8 mouse cellular contexts compared by ENCODE assay signal in genomic region chr15:77955440-77956403, GRCm38 (mm10). TPM values are rescaled to one million over a fixed set of nuclear protein-coding genes. Genes with fewer than 3 reads are reported as not detected.
DNase-seq lines count a peak whose midpoint lies in the region; ATAC-seq lines count a peak whose summit lies in the region.

No protein-coding gene starts in this region.

- H3K27me3 ChIP-seq in heart, embryonic 16.5 days (ENCODE audit: control insufficient read depth, insufficient read depth, low read length) = peaks cover 18% of the 10 kb centered on the region
- peaks cover 15% of the 10 kb centered on the region for H3K27me3 ChIP-seq in intestine, embryonic 14.5 days (replicated peaks; ENCODE audit: control insufficient read depth, insufficient read depth, low read length)
- peaks cover 9% of the 10 kb centered on the region for H3K27me3 ChIP-seq in midbrain, embryonic 11.5 days (ENCODE audit: control insufficient read depth, insufficient read depth, low read length)

- H3K9me3 ChIP-seq in heart, embryonic 16.5 days (replicated peaks; ENCODE audit: control insufficient read depth, low read length) = no peaks in the 10 kb centered on the region
- H3K9me3 ChIP-seq in intestine, embryonic 14.5 days (ENCODE audit: control insufficient read depth, low read length) = no peaks in the 10 kb centered on the region
- no peaks in the 10 kb centered on the region for H3K9me3 ChIP-seq in midbrain, embryonic 11.5 days (ENCODE audit: control insufficient read depth, low read length)

- H3K36me3 ChIP-seq in heart, embryonic 16.5 days (ENCODE audit: control insufficient read depth, insufficient read depth) = peaks cover 23% of the 10 kb centered on the region
- H3K36me3 ChIP-seq in intestine, embryonic 14.5 days (ENCODE audit: control insufficient read depth, insufficient read depth, low read length) = peaks cover 27% of the 10 kb centered on the region
- peaks cover 12% of the 10 kb centered on the region for H3K36me3 ChIP-seq in midbrain, embryonic 11.5 days (ENCODE audit: control insufficient read depth, insufficient read depth, low read length)

- no peak overlapping the region for H3K27ac ChIP-seq in heart, embryonic 16.5 days (ENCODE audit: low read length)
- H3K27ac ChIP-seq in intestine, embryonic 14.5 days (ENCODE audit: low read depth) = no peak overlapping the region
- H3K27ac ChIP-seq in midbrain, embryonic 11.5 days (ENCODE audit: low read depth, low read length) = no peak overlapping the region

- 0 out of 2 replicates have a peak, but pooled peaks have one; percentile 2 for ATAC-seq in heart, embryonic 16.5 days (replicated peaks; ENCODE audit: extremely low read depth, insufficient read depth, low FRiP score)
- ATAC-seq in intestine, embryonic 14.5 days (replicated peaks; ENCODE audit: low FRiP score, low TSS enrichment, low read depth) = peak; percentile 48
- peak; percentile 56 for ATAC-seq in midbrain, embryonic 11.5 days (ENCODE audit: low FRiP score)

- 0 out of 2 replicates have a peak overlapping the region, but pooled peaks have one; percentile 31 for H3K9ac ChIP-seq in heart, embryonic 16.5 days (ENCODE audit: low read length)
- peak overlapping the region; percentile 37 for H3K9ac ChIP-seq in intestine, embryonic 14.5 days (ENCODE audit: low read length)
- peak overlapping the region; percentile 62 for H3K9ac ChIP-seq in midbrain, embryonic 11.5 days (ENCODE audit: low read length)

- intact Hi-C loops in heart, postnatal 25 days (cut with DNase I) = no loop called here

- peak overlapping the region; percentile 62 for H3K4me2 ChIP-seq in heart, embryonic 16.5 days (ENCODE audit: low read depth, low read length)
- H3K4me2 ChIP-seq in intestine, embryonic 14.5 days (ENCODE audit: low read length) = peak overlapping the region; percentile 68
- H3K4me2 ChIP-seq in midbrain, embryonic 11.5 days = peak overlapping the region; percentile 72

- H3K4me1 ChIP-seq in heart, embryonic 16.5 days (ENCODE audit: control insufficient read depth, insufficient read depth, low read length) = peaks cover 6% of the 10 kb centered on the region
- H3K4me1 ChIP-seq in intestine, embryonic 14.5 days (replicated peaks; ENCODE audit: control insufficient read depth, insufficient read depth, low read length) = peaks cover 6% of the 10 kb centered on the region; the same call in 1 of the 2 replicates
- peaks cover 16% of the 10 kb centered on the region for H3K4me1 ChIP-seq in midbrain, embryonic 11.5 days (ENCODE audit: control insufficient read depth, insufficient read depth, low read length)

- peak overlapping the region; percentile 42 for H3K4me3 ChIP-seq in heart, embryonic 16.5 days (ENCODE audit: low read length)
- peak overlapping the region; percentile 50 for H3K4me3 ChIP-seq in intestine, embryonic 14.5 days (ENCODE audit: low read depth, low read length)
- peak overlapping the region; percentile 51 for H3K4me3 ChIP-seq in midbrain, embryonic 11.5 days (ENCODE audit: low read depth, low read length)

- no peak for DNase-seq in heart, postnatal 25 days (ENCODE audit: low spot score)
- DNase-seq in ZHBTc4 (ENCODE audit: low read depth, low spot score) = peak; percentile 56
- peak; percentile 40 for DNase-seq in embryo, embryonic 9.5 days (ENCODE audit: extremely low spot score)
- DNase-seq in intestine, embryonic 14.5 days (ENCODE audit: low spot score) = peak; percentile 68
- DNase-seq in midbrain, embryonic 11.5 days (ENCODE audit: low spot score, missing footprints) = peak; percentile 84
- peak; percentile 24 for DNase-seq in testis, postnatal 14 days (ENCODE audit: low spot score)
- no peak for DNase-seq in urinary bladder, postnatal 25 days (ENCODE audit: low spot score)

- WGBS in heart, embryonic 16.5 days = 10% methylated on average over 52 of the region's 52 CpGs
- 10% methylated on average over 52 of the region's 52 CpGs for WGBS in intestine, embryonic 14.5 days
- whole genome bisulfite sequencing in midbrain, embryonic 11.5 days = 11% methylated on average over 52 of the region's 52 CpGs

RNA-seq across cellular contexts. Expression of gene Foxred2, which starts 0.8 kb away (rescaled TPM):
- 0.76 and 1.0 TPM in 2 replicates for polyA plus RNA-seq in heart, embryonic 16.5 days (2015; fragmentation: Nextera tagmentation; extraction: Ambion mirVana)
- under 1 TPM; 0.34 to 0.42 TPM for total RNA-seq in heart, postnatal 25 days (2021)
- polyA plus RNA-seq in intestine, embryonic 14.5 days (2014; fragmentation: Nextera tagmentation; extraction: Ambion mirVana) = 4.6 and 4.7 TPM in 2 replicates
- polyA plus RNA-seq in midbrain, embryonic 11.5 days (2014; fragmentation: Nextera tagmentation; extraction: Ambion mirVana) = 5.0 and 6.1 TPM in 2 replicates

RNA-seq across cellular contexts. Expression of gene Eif3d, which starts 14.9 kb away (rescaled TPM):
- 124 and 125 TPM in 2 replicates for polyA plus RNA-seq in heart, embryonic 16.5 days (2015; fragmentation: Nextera tagmentation; extraction: Ambion mirVana)
- 10 to 100 TPM; 69.3 to 69.5 TPM for total RNA-seq in heart, postnatal 25 days (2021)
- polyA plus RNA-seq in intestine, embryonic 14.5 days (2014; fragmentation: Nextera tagmentation; extraction: Ambion mirVana) = 224 and 235 TPM in 2 replicates
- 256 and 259 TPM in 2 replicates for polyA plus RNA-seq in midbrain, embryonic 11.5 days (2014; fragmentation: Nextera tagmentation; extraction: Ambion mirVana)

RNA-seq across cellular contexts. Expression of gene Txn2, which starts 26.9 kb away (rescaled TPM):
- polyA plus RNA-seq in heart, embryonic 16.5 days (2015; fragmentation: Nextera tagmentation; extraction: Ambion mirVana) = 321 and 325 TPM in 2 replicates
- 100 to 1,000 TPM; 278 to 282 TPM for total RNA-seq in heart, postnatal 25 days (2021)
- 324 and 325 TPM in 2 replicates for polyA plus RNA-seq in intestine, embryonic 14.5 days (2014; fragmentation: Nextera tagmentation; extraction: Ambion mirVana)
- polyA plus RNA-seq in midbrain, embryonic 11.5 days (2014; fragmentation: Nextera tagmentation; extraction: Ambion mirVana) = 242 and 255 TPM in 2 replicates

Comparison
In these comparisons a context has a peak if more than half of its experiments do, and no peak if none do; other contexts are left out.
1. ATAC-seq: peak in every context shown above with its lines; median percentile 56 in midbrain, embryonic 11.5 days; 48 in intestine, embryonic 14.5 days; 2 in heart, embryonic 16.5 days.
2. DNase-seq: peak in ZHBTc4 (single experiment), embryo, embryonic 9.5 days (single experiment), intestine, embryonic 14.5 days (single experiment), midbrain, embryonic 11.5 days (single experiment) and testis, postnatal 14 days (single experiment); none in heart, postnatal 25 days (single experiment) and urinary bladder, postnatal 25 days (single experiment).
3. Peak in every context shown above with its lines, with median percentiles within 50 percentile points of each other: H3K4me2 ChIP-seq, H3K4me3 ChIP-seq and H3K9ac ChIP-seq.